Mouse (Mus musculus): ENCODE results near the gene Cdk6. TPM values are rescaled to one million over a fixed set of nuclear protein-coding genes. Genes with fewer than 3 reads are reported as not detected.

Gene Cdk6
- total RNA-seq, 1 experiment, result 34.1 TPM

DNA sequence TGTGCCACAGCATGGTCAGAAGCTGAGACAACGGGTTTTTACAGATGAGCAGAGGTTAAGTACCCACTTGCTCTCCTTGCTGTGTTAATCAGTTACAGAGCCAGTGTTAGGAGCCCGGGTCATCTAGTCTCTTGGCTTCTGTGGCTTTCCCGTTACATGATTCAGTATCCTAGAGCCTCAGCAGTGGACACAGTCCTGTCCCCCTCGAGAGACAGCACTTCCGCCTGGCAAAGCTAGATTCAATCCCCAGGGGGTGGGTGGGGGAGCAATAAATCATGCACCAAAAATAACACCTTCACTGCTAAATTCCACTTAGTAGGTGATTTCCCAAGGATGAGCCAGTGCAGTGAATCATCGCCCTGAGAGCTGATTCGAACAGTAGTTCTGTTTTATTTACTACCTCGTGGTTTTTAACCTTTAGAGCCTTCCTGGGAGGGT is 160.3 kb downstream of the Cdk6 start:
- DNase-seq (ENCODE audit: low read depth, low spot score), result no peak
- TF ChIP-seq HCFC1 (IDR thresholded peaks at IDR 0.05; ENCODE audit: borderline replicate concordance, insufficient read depth, low read length) (no peak), ZNF384 (IDR thresholded peaks at IDR 0.05; ENCODE audit: low read depth, low read length) (no peak), CHD2 (IDR thresholded peaks at IDR 0.05; ENCODE audit: low read depth, low read length) (no peak), ZC3H11A (IDR thresholded peaks at IDR 0.05; ENCODE audit: borderline replicate concordance, low read depth, low read length) (no peak), MAFK (IDR thresholded peaks at IDR 0.05; ENCODE audit: insufficient read depth, low read depth, low read length) (no peak)
- Histone ChIP-seq H3K4me3 (ENCODE audit: insufficient read depth in 1 of 2, low read depth in 1 of 2, low read length in 2 of 2, poor library complexity in 1 of 2, severe bottlenecking in 1 of 2) (no peak overlapping the region), H3K4me1 (ENCODE audit: control insufficient read depth in 2 of 2, insufficient read depth in 2 of 2, low read length in 2 of 2, poor library complexity in 1 of 2) (peaks cover 0 to 2% of the 10 kb centered on the region in 2 experiments; a peak in 1 of 4 replicates), H3K9ac (ENCODE audit: insufficient read depth, low read depth, low read length, poor library complexity, severe bottlenecking) (no peak overlapping the region), H3K36me3 (ENCODE audit: control insufficient read depth, insufficient read depth, low read length, poor library complexity, severe bottlenecking) (no peaks in the 10 kb centered on the region; the same call in 1 of the 2 replicates), H3K9me3 (ENCODE audit: control insufficient read depth, insufficient read depth, low read depth, low read length) (no peaks in the 10 kb centered on the region), H3K27ac (ENCODE audit: insufficient read depth, low read depth, low read length, poor library complexity, severe bottlenecking) (no peak overlapping the region)
- in situ Hi-C loops (cut with MboI; ENCODE audit: low sequenced_read_pairs in 2 of 2, unreplicated experiment in 2 of 2), result no loop called here

DNA sequence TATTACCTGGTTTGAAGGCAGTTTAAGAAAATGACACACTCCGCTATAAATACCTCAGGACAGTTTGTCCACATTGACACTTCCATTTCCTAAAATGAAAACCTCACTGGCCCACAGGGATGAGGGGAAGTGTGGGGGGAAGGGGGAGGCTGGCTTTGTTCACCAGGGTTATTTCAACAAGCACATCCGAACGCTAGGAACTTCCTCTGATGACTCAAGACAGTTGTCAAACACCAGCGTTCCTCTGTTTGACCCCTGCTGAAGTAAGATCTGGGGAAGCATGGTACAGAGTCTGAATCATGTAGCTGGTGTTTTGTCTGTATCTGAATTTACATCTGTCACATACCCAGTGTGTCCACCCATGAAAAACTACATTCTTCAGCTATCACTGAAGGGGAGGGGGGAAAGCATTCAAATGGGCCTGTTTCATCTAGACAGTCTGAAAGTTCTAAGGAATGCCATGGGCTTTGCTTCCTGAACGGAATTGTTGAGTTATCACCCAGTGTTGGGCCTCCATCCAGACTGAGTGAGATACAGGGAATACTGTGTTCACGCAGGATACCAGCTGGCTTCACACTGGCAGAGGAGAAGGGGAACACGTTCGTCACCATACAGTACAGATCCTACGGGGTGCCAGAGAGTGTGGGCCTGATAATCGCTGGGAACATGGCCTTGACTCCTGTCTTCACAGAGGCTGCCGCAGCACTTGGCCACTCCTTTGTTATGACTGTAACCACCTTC is 161.5 kb downstream of the Cdk6 start:
- in situ Hi-C loops (cut with MboI; ENCODE audit: low sequenced_read_pairs in 2 of 2, unreplicated experiment in 2 of 2), result no loop called here
- Histone ChIP-seq H3K36me3 (ENCODE audit: control insufficient read depth, insufficient read depth, low read length, poor library complexity, severe bottlenecking) (no peaks in the 10 kb centered on the region; the same call in 1 of the 2 replicates), H3K4me3 (ENCODE audit: insufficient read depth in 1 of 2, low read depth in 1 of 2, low read length in 2 of 2, poor library complexity in 1 of 2, severe bottlenecking in 1 of 2) (no peak overlapping the region), H3K27ac (ENCODE audit: insufficient read depth, low read depth, low read length, poor library complexity, severe bottlenecking) (no peak overlapping the region), H3K9ac (ENCODE audit: insufficient read depth, low read depth, low read length, poor library complexity, severe bottlenecking) (no peak overlapping the region), H3K9me3 (ENCODE audit: control insufficient read depth, insufficient read depth, low read depth, low read length) (no peaks in the 10 kb centered on the region), H3K4me1 (ENCODE audit: control insufficient read depth in 2 of 2, insufficient read depth in 2 of 2, low read length in 2 of 2, poor library complexity in 1 of 2) (peaks cover 0 to 2% of the 10 kb centered on the region in 2 experiments; a peak in 1 of 4 replicates)
- no peak for DNase-seq (ENCODE audit: low read depth, low spot score)
- TF ChIP-seq MAFK (IDR thresholded peaks at IDR 0.05; ENCODE audit: insufficient read depth, low read depth, low read length) (no peak), ZC3H11A (IDR thresholded peaks at IDR 0.05; ENCODE audit: borderline replicate concordance, low read depth, low read length) (no peak), CHD2 (IDR thresholded peaks at IDR 0.05; ENCODE audit: low read depth, low read length) (no peak), HCFC1 (IDR thresholded peaks at IDR 0.05; ENCODE audit: borderline replicate concordance, insufficient read depth, low read length) (no peak), ZNF384 (IDR thresholded peaks at IDR 0.05; ENCODE audit: low read depth, low read length) (no peak)

DNA sequence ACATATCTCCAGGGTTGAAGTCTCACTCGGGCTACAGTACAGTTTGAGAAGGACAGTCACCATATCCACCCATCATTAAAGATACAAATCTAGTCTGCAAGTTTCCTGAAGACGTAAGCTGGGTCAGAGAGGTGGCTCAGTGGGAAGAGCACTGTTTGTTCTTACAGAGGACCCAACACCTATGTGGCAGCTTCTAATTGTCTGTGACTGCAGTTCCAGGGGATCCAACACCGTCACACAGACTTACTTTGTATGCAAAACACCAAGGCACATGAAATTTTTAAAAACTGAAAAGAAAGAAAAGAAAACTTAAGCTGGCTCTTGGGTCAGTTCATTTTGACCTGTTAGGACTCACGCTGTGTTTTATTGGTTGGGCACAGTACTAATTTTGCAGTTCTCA is 162.1 kb downstream of the Cdk6 start:
- in situ Hi-C loops (cut with MboI; ENCODE audit: low sequenced_read_pairs in 2 of 2, unreplicated experiment in 2 of 2), result no loop called here
- TF ChIP-seq ZNF384 (IDR thresholded peaks at IDR 0.05; ENCODE audit: low read depth, low read length), result no peak
- TF ChIP-seq ZC3H11A (IDR thresholded peaks at IDR 0.05; ENCODE audit: borderline replicate concordance, low read depth, low read length), result no peak
- TF ChIP-seq MAFK (IDR thresholded peaks at IDR 0.05; ENCODE audit: insufficient read depth, low read depth, low read length), result no peak
- no peak for TF ChIP-seq CHD2 (IDR thresholded peaks at IDR 0.05; ENCODE audit: low read depth, low read length)
- no peak for TF ChIP-seq HCFC1 (IDR thresholded peaks at IDR 0.05; ENCODE audit: borderline replicate concordance, insufficient read depth, low read length)
- Histone ChIP-seq H3K27ac (ENCODE audit: insufficient read depth, low read depth, low read length, poor library complexity, severe bottlenecking) (no peak overlapping the region), H3K9me3 (ENCODE audit: control insufficient read depth, insufficient read depth, low read depth, low read length) (no peaks in the 10 kb centered on the region), H3K4me3 (ENCODE audit: insufficient read depth in 1 of 2, low read depth in 1 of 2, low read length in 2 of 2, poor library complexity in 1 of 2, severe bottlenecking in 1 of 2) (no peak overlapping the region), H3K36me3 (ENCODE audit: control insufficient read depth, insufficient read depth, low read length, poor library complexity, severe bottlenecking) (no peaks in the 10 kb centered on the region; the same call in 1 of the 2 replicates), H3K4me1 (ENCODE audit: control insufficient read depth in 2 of 2, insufficient read depth in 2 of 2, low read length in 2 of 2, poor library complexity in 1 of 2) (peaks cover 0 to 2% of the 10 kb centered on the region in 2 experiments; a peak in 1 of 4 replicates), H3K9ac (ENCODE audit: insufficient read depth, low read depth, low read length, poor library complexity, severe bottlenecking) (no peak overlapping the region)
- no peak for DNase-seq (ENCODE audit: low read depth, low spot score)

DNA sequence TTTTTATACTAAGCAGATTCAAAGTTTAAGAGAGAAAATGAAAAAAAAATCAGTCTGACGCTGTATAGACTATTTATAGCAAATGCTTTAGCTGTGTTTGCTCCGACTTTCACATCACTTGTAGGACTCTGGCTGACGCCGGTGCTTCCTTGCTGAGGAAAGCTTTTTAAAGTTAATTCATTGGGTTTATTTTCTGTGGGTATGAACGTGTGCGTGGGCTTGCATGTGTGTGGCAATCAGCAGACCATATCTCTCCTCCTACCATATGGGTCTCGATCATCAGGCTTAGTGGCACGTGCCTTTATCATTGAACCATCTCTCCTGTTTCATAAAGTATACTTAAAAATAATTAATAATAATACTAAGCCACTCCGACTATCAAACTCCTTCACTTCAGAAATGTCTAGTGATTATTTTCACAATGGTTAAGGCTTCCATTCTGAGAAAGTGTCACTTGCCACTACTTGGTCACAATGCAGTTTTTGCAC is 162.6 kb downstream of the Cdk6 start:
- H3K36me3 ChIP-seq (ENCODE audit: control insufficient read depth, insufficient read depth, low read length, poor library complexity, severe bottlenecking), result no peaks in the 10 kb centered on the region; the same call in 1 of the 2 replicates
- no peak overlapping the region for H3K4me3 ChIP-seq (ENCODE audit: insufficient read depth in 1 of 2, low read depth in 1 of 2, low read length in 2 of 2, poor library complexity in 1 of 2, severe bottlenecking in 1 of 2)
- no peak overlapping the region for H3K27ac ChIP-seq (ENCODE audit: insufficient read depth, low read depth, low read length, poor library complexity, severe bottlenecking)
- H3K4me1 ChIP-seq (ENCODE audit: control insufficient read depth in 2 of 2, insufficient read depth in 2 of 2, low read length in 2 of 2, poor library complexity in 1 of 2), result peaks cover 0 to 2% of the 10 kb centered on the region in 2 experiments; a peak in 1 of 4 replicates
- H3K9me3 ChIP-seq (ENCODE audit: control insufficient read depth, insufficient read depth, low read depth, low read length), result no peaks in the 10 kb centered on the region
- in situ Hi-C loops (cut with MboI; ENCODE audit: low sequenced_read_pairs in 2 of 2, unreplicated experiment in 2 of 2), result no loop called here
- TF ChIP-seq ZC3H11A (IDR thresholded peaks at IDR 0.05; ENCODE audit: borderline replicate concordance, low read depth, low read length) (no peak), CHD2 (IDR thresholded peaks at IDR 0.05; ENCODE audit: low read depth, low read length) (no peak), MAFK (IDR thresholded peaks at IDR 0.05; ENCODE audit: insufficient read depth, low read depth, low read length) (no peak), ZNF384 (IDR thresholded peaks at IDR 0.05; ENCODE audit: low read depth, low read length) (no peak)
- no peak overlapping the region for H3K9ac ChIP-seq (ENCODE audit: insufficient read depth, low read depth, low read length, poor library complexity, severe bottlenecking)
- no peak for DNase-seq (ENCODE audit: low read depth, low spot score)
